Mouse (Mus musculus) liver, adult 2 months (tissue): ENCODE measurements around the gene Abr.

Experiments
- CTCF ChIP-seq: fragments of 200-500 bp; IDR thresholded peaks from 2 replicates; pipeline ENCODE4 v1.5.1; 2011; ENCODE audit warnings: low read depth, low read length, control low read depth
- POLR2A ChIP-seq: fragments of 200-500 bp; IDR thresholded peaks from 2 replicates; pipeline ENCODE4 v1.6.1; 2011; ENCODE audit warnings: low read length, control low read depth; ENCODE audit not compliant: insufficient read depth; ENCODE audit errors: extremely low read depth

GRCm38 (mm10) chr11:76381201-76381885 is 240.8 kb downstream of the Abr start:
- TF ChIP-seq POLR2A (no peak), CTCF (no peak)
